Mouse (Mus musculus): Measurements from ENCODE around the gene Sft2d1.
"Not testable (repeated sequence)": the region's sequence is repeated elsewhere in the genome, so short reads cannot be mapped to it uniquely, and the experiment has no call there.

Sft2d1 gene

DNA sequence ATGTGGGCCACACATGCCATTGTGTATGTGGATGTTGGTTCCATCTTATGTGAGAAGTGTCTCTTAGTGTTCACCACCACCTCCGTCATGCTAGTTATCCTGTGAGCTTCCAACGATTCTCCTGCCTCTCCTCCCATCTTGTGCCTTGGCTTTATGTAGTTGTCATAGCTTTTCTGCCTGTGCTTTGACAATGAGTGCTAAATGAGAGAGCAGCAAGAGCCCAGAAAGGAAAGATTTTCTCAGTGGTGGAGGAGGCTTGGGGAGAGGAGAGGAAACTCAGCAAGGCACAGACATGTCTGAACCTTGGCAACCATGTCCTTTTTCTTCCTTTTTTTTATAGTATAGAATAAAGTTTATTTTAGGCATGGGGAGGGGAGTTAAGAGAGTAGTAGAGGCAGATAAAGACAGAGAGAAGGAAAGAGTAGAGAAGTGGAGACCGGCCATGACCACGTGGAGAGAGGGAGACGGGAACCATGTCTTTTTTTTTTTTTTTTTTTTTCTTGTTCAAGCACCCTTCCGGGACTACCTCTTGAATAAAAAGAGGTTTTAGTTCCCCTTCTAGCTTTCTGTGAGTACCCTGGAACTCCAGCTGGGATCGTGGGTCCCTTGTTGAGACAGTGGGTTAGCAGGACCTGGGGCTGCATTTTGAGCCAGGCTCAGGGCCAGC, 8.0 kb upstream of the Sft2d1 start:
- no peak for DNase-seq (ENCODE audit: low spot score in 2 of 2)

DNA sequence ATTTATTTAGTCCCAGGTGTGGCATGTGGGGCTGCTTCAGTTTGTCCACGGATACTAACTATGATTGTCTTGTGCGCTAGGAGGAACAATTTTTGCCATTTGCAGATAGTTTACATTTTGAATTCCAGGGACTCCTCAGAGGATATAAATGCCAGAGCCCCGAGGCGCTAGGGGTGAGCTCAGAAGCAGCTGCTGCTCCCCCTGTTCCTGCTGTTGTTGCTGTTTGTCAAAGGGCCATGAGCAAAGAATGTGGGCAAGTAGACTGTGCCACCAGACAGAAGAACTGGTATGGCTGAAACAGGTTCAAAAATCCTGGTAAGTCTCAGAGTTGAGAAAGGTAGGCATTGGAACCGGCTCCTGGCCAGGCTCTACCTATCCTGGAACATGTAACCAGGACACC, 7.2 kb upstream of the Sft2d1 start:
- no peak for DNase-seq (ENCODE audit: low spot score in 2 of 2)

DNA sequence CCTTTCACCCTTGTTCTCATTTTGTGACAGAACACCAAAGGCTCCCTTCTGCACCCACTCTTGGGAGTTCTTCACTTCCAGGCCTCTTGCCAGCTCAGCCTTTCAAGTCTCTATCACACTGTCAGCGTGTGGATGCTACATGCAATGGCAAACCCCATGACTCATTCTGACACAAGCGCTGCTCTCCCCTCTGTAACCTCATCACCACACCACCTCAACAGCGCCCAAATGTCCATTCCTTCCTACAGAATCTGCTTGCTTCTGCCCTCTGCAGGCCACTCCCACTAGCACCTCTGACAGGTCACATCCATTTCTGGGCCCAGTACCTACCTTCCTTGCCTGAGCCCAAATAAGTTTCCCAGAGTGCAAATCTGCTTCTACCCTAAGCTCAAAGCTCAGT, 5.1 kb upstream of the Sft2d1 start:
- DNase-seq (ENCODE audit: low spot score in 2 of 2), result no peak

DNA sequence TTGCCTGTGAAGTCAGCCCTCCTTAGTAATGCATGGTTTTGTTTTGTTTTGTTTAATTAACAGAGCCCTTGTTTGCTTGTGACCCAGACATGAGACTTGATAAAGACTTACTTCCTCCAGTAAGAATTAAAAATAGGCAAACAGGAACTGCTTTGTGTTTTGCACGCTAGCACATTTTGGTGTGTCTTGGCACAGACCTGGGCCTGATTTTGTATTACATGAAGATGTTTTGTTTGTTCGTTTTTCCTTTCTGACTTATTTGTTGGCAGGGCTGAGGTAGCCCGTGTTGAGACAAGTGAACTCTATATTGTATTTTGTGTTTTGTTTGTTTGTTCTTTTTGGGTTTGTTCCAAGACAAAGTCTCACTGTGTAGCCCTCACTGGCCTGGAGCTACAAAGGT, 849 bp downstream of the Sft2d1 start:
- DNase-seq (ENCODE audit: low spot score in 2 of 2), result peak in 1 of 2 experiments; percentile 21

DNA sequence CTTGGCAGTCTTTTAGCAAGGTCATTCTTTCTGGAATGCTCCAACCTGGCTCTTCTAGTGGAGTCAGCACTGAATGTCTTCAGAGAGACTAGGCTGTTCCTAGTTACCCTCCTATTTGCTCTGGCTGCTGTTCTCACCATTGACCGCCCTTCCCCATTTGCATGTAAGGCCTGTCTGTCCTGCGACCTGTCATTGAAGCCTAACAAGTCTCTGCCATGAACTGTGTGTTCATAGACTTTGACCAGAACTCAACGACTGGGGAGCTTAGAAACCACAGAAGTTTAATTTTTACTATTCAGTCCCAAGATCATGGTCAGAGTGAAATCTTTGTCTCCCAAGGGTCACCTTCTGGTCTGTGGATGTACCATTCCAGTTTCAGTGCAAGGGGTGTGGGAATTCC, 3.1 kb downstream of the Sft2d1 start:
- no peak for DNase-seq (ENCODE audit: low spot score in 2 of 2)

DNA sequence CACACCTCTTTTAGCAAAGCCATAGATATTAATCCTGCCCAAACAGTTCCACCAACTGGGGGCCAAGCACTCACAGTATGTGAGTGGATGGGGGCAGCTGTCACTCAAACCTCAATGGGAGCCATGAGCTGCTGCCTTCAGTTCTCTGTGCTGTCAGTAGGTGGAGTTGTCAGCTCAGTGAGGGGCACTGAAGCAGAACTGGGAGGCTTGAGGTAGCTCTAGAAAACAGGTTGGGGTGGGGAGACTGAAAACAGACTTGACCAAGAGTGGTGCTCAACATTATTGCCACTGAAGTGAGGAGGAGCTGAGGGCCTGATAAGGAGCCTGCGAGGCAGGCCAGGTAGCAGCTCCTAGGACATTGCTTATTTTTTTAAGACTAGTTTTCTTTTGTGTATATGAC, 5.3 kb downstream of the Sft2d1 start:
- peak in 1 of 2 experiments; percentile 6 for DNase-seq (ENCODE audit: low spot score in 2 of 2)

DNA sequence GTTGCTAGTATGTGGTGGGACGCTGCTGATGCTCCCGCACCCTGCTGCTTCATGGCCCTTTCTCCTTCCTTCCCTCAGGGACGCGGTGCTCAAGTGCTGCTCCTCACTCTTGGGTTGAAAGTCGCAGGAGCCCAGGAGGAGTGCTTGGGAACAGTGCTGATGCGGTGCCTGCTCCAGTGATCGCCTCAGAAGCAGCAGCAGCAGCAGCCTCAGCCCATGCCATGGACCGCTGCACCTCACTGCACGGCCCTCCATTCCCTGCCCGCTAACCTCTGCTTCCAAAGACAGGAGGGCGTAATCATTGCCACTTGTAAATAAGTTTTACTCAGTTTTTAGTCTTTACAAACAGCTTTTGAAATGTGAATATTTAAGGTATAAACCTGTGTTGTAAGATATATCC, 16.0 kb downstream of the Sft2d1 start:
- not testable (repeated sequence) for DNase-seq (ENCODE audit: low spot score in 2 of 2)

DNA sequence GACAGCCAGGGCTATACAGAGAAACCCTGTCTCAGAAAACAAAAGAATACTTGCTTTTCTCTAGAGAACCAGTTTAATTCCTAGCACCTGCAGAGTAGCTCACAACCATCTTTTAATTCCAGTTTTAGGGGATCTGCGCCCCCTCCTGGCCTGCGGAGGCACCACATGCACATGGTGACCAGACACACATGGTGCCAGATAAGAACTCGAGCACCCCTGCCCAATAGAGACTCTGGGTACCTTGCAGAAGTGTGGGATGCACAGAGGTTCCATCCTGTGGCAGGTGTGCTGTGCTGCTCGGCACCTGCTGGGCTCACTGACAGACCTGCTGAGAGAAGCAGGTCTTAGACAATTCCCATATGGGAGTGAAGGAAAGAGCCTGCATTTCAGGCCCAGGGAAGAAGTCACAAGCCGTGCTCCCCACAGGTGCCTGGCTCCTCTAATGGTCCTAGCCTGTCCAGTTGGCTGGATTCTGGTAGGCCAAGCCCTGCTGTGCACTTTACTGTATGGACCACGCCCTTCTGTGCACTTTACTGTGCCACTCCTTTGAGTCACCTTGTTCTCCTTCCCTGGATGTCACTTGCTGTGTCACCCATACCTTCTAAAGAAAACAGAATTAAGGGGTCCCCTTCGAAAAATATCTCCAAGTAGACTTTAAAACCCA, 17.7 kb downstream of the Sft2d1 start:
- DNase-seq (ENCODE audit: low spot score in 2 of 2), result no peak

DNA sequence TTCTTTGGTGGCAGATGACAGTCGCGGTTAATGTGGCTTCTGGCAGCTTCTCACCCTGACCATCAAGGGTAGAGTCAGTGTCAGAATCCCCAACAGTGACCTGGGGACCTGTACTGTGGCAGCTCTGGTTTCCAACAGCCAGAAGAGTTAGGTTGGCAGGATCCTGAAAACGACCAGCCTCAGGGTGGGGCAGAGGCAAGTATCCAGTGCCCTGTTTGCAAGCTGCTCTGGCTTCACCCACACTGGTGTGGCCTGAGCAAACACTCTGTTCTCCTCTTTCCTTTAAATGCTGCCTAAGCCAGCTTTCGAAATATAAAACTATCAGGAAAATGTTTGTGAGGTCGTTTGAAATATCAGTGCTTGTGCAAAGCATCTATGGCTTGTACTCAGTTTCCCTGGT, 19.7 kb downstream of the Sft2d1 start:
- no peak for DNase-seq (ENCODE audit: low spot score in 2 of 2)

DNA sequence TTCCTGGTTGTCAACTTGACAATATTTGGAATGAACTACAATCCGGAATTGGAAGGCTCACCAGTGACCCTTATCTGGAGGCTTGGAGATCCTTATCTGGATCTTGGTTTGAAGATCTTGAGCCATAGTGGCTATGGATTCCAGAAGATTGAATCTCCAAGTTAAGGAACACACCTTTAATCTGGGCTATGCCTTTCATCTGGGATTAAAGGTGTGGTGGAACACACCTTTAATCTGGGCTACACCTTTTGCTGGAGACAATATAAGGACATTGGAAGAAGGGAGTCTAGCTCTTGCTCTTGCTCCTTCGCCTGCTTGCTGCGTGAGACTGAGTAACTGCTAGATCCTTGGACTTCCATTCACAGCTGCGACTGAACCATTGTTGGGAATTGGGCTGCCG, 26.3 kb downstream of the Sft2d1 start, which contains the start of gene Prr18:
Gene Prr18, plus strand, starts transcription at position 301 of the 400 bp plus-strand sequence.
- not testable (repeated sequence) for DNase-seq (ENCODE audit: low spot score in 2 of 2)

DNA sequence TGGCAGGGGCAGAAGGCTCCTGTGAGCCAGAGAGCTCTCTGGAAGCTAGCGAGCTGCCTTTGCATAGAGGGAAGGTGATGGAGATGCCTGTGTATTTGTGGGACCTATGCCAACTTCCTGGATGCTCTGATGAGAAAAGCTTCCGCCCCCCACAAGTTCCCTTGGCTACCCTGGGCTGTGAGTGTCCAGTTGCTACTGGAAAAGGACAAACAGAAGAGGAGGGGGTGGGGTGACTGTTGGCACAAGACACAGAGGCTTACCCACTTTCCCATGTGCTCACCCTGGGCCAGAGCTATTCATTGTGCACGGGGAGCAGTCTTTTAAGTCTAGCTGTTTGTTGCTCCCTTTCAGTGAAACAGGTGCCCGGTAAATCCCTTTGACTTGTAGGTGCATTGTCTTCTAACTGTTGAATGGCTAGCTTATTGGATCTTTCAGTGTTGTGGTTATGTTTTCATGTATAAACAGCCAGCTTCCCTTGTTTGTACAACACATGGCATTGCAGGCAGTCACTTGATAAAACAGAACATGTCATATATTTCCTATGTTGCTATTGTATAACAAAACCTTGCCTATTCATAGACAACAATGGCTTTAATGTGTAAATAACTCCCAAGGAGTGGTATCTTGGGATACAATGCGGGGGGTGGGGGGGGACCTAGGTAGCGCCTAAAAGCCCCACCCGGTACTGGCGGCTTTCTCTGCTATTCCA, 28.9 kb downstream of the Sft2d1 start:
- DNase-seq (ENCODE audit: low spot score in 2 of 2), result no peak

DNA sequence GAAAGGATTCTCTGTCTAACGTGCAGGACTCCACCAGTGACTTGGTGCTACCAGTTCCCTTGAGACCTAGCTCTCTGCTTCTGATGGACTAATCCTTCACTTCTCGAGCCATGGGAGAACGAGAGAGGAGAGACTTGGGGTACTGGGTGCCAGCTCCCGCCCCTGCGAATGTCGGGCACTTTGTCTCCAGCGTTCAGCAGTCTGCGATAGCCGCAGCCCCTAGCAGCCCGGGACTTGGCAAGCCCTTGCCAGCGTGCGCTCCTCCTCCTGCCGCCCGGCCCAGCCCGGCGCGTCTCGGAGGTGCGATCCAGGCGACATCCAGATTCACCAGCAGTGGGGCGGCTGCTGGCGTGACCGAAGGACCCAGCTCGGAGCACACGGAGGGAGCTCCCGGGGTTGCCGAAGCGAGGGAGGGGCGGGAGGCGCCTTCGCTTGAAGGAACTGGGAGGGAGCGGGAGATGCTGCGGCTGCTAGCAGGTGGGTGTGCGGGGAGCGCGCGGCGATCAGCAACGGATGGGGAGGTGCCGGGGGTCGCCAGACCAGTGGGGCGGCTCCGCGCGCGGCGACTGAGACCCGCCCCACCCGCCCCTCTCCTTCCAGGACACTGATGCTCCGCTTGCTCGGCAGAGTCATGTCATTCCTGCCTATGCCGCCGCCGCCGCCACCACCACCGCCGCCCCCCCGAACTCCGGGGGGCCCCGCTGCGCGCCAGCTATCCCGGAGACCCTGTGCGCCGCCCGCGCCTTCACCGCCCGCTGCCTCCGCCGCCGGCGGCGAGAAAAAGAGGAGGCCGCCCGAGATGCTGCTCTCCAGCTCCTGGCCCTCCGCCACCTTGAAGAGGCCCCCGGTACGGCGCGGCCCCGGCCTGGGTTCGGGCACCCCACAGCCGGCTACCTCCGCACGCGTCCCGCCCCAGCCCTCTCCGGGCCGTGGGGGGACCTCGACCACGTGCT, 29.8 kb downstream of the Sft2d1 start:
- no peak for DNase-seq (ENCODE audit: low spot score in 2 of 2)

DNA sequence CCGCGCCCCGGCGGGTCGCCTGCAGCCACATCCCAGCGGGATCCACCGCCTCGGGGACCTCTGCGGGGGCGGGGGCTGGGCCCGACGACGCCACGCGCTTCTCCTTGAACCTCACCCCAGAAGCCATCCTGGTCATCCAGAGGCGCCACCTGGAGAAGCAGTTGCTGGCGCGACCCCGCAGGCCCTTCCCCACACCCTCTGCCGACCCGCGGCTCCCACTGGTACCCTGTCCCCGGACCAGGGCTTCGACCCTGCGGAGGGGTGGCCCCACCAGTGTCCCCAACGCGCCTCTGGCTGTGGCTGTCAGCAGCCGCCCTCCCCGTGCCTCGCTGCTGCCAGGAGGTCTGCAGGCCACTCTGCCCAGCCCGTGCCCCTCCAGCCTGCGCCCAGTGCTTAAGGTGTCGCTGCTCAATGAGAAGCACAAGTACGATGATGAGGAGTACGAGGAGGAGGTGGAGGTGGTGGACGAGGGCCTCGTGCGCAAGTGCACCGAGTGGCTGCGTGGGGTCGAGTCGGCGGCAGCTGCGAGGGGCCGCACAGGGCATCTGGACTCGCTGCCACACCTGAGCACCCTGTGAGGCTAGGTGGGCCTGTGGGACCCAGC, 30.6 kb downstream of the Sft2d1 start:
- DNase-seq (ENCODE audit: low spot score in 2 of 2), result no peak

DNA sequence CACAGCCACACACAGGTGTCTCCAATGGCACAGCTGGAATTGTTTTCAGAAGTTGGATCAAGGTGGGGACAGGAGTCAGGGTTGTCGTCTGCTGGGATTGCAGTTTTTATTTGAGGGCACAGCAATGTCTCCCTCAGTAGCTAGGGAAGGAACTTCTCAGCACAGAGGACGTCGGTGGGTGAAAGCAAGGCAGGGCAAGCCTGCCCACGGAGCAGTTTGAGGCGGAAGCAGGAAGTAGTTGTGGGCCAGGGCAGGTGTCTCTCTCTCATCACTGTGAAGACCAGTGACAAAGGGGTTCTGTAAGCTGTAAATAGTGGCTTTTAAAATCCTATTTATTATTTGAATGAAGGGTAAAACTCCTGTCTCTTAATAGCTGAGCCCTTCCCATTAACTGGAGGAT, 31.8 kb downstream of the Sft2d1 start:
- peak in 1 of 2 experiments; percentile 17 for DNase-seq (ENCODE audit: low spot score in 2 of 2)

DNA sequence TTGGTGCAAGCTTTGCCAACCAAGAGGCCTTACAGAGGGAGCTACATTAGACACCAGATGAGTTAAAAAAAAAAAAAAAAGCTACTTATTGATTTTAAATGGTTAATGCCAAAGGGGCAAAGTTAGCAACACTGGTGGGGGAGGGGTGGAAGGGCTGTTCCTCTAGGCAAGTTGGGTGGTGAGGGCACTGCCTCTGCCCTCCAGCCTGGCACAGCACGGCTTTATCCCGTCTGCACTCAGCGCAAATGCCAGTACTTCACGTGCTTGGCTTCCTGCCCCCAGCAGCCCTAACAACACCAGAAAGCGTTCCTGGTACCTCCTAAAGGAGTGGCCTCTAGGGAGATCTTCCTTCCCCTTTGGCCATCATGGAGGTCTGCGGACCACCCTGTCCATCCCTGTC, 32.5 kb downstream of the Sft2d1 start:
- no peak for DNase-seq (ENCODE audit: low spot score in 2 of 2)

DNA sequence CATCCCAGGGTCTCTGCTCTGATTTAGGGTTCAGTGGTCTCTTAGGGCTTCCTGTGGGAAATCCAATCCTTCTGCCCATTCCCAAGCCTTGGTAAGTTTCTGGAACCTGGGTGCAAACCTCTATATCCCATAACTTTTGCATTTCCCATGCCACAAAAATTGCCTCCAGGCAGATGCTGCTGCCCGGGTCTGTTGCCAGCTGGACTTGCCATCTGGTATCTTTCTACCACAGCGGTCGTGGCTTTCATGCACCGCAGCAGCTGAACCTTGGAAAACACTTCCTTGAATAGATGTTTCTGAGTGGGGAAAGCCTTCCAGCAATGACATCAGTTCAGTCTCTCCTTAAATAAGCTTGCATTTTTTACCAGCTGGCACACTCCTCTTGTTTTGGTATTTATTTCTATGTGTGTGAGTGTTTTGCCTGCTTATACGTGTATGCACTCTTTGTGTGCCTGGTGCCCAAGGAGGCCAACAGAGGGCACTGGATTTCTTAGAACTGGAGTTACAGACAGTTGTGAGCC, 36.9 kb downstream of the Sft2d1 start:
- no peak for DNase-seq (ENCODE audit: low spot score in 2 of 2)

DNA sequence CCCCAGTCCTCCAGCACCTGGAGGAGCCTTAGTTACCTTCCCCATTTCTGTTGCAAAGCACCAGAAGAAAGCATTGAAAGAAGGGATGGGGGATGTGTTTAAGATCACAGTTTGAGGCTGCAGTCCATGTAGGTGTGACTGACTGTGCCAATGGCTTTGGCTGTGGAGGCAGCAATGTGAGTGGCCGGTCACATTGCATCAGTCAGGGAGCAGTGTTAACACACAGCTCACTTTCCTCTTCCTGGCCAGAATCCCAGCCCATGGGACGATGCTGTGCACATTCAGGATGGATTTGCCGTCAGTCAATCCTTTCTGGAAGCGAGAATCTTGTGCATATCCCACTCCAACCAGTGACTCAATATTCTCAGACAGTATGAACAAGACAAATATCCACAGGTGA, 38.0 kb downstream of the Sft2d1 start:
- no peak for DNase-seq (ENCODE audit: low spot score in 2 of 2)

DNA sequence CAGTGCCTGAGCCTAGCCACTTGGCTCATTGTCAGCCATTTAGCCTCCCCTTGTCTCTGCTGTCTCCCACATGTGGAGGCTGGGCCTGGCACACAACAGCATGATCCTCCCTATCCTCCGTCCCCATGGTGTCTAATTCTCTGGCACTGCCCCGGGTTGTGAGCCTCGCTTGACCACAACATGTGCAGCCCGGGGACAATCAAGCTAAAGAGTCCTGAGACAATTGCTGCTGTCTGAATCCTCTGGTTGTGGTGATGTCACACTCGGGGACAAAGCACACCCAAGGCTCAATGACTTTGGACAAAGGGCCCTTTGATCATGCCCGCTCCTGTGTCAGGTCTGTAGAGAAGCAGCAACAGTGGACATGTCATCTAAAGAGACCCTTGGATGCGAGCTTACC, 40.2 kb downstream of the Sft2d1 start:
- DNase-seq (ENCODE audit: low spot score in 2 of 2), result no peak

DNA sequence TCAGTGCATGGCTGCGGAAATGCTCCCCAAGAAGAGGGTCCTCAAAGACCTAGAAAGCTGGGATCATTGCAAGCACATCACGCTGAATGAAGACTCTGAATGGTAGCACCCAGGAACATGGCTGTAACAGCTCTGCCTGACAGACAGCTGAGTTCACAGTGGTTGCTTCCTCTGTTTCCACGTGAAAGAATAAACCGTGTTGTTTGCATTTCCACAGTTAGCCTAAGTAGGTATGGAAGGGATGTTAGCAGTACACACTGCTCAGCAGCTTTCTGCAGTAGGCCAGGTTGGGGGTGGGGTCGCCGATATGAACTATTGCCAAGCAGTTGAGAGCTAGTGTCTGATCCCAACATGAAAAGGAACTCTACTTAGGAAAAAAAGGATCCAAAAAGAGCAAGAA, 44.8 kb downstream of the Sft2d1 start, which contains the start of gene T2:
Gene T2, plus strand, starts transcription at position 301 of the 400 bp plus-strand sequence.
- no peak for DNase-seq (ENCODE audit: low spot score in 2 of 2)

DNA sequence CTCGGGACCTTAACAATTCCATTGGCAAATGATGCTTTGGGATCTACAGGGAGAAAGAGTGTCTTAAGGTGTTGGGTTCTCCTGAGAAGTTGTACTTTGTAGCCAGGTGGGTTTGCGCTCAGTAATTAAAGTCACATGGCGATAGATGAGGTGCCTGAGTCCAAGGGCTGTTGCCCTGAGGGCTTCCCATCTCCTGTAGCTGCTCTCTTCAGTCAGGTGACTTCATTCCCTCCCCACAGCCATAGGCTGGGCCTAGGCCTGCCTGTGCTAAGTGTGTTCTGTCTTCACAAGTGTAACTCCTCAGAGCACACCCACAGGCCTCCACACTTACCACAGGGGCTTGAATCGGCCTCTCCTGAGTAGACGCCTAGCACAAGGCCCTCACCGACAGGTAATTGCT, 46.6 kb downstream of the Sft2d1 start:
- no peak for DNase-seq (ENCODE audit: low spot score in 2 of 2)

DNA sequence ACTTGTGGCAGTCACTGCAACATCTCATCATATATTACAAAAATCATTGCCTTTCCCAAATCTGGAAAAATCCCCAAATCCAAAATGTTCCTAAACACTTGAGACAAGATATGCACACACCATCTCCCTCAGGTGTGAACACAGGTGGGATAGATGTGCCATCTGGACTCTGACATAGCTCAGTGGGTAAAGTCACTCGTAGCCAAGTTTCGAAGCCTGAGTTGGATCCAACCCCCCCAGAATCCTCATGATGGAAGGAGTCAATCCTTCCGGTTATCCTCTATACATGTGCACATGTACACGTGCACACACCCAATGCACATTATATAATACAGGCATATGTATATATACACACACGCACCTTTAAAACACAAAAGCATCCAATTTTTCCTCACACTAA, 50.0 kb downstream of the Sft2d1 start:
- DNase-seq (ENCODE audit: low spot score in 2 of 2), result no peak
